Mouse (Mus musculus) CD4-positive, CD25-positive, alpha-beta regulatory T cell, adult 4 months (primary cell): ENCODE data around the gene Chrm3. TPM values are rescaled to one million over a fixed set of nuclear protein-coding genes. Genes with fewer than 3 reads are reported as not detected.
A peak's percentile ranks its signal among the peaks of the same experiment; 100 is the strongest.

Experiments
- ATAC-seq: one replicate; pipeline ENCODE4 v1.8.0; 2017
- polyA plus RNA-seq, 2 experiments: library from polyadenylated mRNA; unstranded; fragments of 100-300 nt; shearing (Covaris generic); gene quantifications; one replicate each; pipeline ENCODE4 v1.2.1; 2017

Gene Chrm3
- polyA plus RNA-seq, 2 experiments from 2014 or later = 0.43 to 0.54 TPM

DNA sequence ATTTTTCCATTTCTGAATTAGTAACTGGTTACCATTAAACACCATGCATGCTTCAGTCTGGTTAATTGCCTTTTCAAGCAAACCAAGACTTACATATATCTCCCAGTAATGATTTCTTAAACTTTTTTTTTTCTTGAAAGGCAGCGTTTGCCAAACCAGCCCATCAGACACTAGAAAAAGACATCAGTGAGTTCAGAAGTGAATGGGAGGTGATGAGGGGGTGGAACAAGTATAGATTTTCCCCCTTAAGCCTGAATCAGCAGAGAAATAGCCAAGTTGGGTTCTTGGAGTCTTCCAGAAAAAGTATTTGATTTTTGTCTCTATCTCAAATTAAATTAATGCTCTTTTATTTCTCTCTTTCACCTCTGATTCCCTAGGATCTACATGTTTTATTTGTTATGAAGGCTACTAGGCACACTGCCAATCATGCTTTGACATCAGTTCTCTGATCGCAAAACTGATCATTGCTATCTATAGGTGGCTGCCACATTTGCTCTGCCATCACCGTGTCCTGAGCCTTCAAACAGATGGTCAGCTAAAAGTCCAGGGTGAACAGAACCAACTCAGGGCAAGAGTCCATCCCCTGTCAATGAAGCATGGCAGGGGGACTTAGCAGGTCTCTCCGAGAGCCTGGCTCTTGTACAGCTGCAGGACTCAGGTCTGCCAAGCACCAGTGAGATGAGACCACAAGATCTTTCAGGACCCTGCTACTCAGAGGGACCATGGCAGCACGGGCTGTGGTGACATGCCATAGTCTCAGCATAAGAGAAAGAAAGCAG, 125.1 kb downstream of the Chrm3 start:
- ATAC-seq = no peak

DNA sequence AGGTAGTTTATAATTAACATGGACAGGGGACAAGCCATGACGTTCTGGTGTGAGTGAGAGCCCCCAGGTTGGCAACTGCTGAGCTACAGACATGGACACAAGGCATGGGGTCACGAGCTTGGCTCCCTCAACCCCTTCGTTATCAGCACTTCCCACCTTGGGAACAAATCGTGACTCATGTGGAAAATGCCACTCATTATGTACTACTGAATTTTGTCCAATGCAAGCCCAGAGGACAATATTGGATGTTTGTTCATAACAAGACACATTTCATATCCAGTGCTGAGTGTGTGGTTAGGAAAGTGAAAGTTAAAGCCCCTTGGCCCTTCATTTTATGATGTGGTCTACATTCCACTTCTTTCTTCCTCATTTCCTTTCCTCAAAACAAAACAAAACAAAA, 140.2 kb downstream of the Chrm3 start:
- ATAC-seq = no peak

DNA sequence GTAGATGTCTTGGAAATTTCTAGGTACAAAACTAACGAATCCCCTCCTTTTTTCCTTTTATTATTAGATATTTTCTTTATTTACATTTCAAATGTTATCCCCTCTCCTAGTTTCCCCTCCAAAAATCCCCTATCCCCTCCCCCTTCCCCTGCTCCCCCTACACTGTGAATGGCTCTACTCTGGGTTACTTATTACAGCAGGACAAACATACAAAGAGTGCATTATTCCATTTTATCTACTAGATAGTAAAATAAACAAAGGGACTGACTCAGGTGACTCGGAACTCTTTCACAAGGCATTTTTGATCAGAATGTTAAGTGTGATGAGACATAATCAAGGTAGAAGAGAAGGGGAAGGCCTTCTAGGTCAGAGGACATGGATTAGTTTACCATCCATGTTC, 148.5 kb downstream of the Chrm3 start:
- ATAC-seq = no peak

DNA sequence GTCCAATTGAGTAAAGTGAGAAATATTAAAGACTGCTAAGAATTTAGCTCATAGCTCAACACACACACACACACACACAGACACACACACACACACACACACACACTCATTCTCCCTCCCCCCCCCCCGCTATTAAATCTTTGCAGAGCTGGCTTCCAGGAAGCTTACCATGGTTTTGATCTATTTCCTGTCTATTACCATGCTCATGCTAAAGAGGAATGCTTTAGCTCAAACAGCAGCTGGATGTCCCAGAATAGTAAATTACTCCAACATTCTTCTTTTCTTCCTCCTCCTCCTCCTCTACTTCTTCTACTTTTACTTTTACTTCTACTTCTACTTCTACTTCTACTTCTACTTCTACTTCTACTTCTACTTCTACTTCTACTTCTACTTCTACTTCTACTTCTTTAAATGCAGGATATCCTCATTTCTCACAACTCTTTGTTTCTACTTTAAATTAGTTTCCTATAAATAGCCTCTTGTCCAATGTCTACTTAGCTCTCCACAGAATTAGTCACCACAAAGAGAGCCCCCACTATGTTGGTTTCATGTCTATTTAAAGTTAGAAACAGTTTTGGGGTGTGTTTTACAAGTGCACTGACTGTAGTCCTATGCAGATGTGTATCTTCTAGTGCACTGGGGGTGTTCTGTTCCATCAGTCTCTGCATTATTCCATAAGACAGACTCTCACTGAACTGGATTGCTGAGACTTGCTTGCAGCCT, 150.0 kb downstream of the Chrm3 start:
- ATAC-seq = peak; percentile 89

DNA sequence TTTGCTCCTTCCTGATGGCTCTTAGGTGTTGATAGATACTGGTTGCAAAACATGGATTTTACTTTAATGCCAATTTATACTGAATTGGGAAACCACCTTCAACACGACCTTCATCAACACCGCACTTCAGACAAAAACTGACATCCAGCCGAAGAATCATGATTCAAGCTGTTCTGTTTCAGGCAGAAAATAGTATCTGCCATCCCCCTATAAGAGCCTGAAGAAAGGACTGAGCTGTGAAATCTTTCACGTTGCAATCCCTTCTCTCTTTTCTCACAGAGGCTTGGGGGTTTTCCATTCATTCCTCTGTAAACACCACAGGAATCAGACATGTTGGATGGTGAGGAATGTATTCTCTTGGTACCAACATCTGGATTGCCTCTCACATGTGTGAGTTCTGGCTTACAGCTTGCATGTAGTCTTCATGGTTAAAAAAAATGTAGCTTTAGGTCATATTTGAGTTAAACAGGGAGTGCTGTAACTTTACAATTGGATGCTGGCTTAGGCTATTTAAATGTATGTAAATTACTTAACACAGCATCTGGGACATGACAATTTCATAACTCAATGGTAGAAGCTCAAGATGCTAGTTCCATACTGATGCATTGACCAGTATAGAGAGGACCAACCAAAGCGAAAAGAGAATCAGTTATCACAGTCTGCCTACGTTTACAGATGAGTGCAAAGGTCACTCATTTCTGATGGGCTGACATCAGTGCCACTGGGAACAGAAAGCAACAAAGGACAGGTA, 161.3 kb downstream of the Chrm3 start:
- no peak for ATAC-seq

DNA sequence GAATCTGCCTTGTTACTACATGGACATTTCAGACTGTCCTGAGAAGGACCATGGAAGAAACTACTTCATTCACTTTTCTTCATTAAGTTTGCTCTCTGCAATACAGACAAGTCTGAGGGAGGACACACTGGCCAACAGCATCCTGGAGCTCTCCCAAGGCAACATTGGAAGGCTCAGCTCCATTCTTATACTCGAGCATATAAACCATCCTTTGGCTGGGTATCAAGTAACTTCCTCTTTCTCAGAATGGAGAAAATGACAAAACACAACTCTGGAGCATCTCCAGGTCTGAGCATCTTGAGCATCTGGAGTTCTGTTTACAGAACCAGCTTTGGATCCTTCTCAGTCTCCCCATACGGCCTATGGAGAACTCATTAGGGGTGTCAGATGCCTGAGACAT, 170.8 kb downstream of the Chrm3 start:
- ATAC-seq = no peak

DNA sequence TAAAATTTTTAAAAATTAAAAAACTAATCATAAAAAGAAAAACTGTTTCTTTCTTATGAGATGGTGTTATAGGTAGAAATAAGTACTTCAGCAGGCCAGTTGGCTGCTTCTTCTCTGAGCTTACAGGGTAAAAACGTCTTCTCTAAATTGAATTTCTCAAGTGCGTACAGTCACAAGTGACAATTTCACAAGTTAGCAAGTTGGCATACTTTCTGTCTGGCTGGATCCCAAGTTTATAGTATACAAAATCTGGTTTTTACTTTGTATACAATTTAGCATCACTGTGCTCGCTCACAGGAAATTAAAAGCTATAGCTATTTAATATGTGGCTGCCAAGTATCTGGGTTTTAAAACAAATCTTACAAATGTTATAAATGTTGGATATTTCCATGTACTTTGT, 172.7 kb downstream of the Chrm3 start:
- no peak for ATAC-seq

DNA sequence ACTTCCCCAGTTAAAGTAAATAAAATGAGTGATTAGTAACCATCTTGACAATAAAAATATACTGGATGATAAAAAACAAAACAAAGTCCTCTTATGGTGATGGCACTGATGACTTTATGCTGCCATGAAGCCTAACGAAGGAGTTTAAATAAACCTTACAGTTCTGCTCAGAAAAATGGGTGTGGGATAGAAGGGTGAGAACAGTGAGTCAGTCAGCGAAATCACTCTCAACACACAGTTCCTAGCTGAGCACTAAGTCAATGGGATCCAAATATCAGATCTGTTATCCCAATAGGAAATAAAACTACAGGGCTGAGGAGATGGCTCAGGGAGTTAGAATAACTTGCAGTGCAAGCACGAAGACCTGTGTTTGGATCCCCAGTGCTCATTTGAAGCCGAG, 176.8 kb downstream of the Chrm3 start:
- no peak for ATAC-seq

DNA sequence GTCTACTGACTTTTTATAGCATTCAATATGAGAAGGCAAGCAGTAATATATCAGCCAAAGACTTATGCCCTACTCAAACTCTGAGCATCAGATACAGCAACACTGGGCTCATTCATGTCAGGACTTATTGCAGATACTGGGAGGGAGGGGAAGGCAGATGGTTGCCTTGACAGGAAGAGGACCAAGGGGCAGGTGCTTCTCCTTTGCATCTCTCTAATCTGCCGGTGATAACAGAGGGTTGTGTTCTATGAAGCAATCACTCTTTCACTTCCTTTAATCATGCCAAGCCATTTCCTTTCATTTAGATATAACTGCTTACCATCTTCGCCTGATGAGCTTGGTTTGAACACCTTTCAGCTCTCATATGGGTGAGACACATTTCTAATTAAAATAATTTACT, 177.9 kb downstream of the Chrm3 start:
- peak; percentile 39 for ATAC-seq

DNA sequence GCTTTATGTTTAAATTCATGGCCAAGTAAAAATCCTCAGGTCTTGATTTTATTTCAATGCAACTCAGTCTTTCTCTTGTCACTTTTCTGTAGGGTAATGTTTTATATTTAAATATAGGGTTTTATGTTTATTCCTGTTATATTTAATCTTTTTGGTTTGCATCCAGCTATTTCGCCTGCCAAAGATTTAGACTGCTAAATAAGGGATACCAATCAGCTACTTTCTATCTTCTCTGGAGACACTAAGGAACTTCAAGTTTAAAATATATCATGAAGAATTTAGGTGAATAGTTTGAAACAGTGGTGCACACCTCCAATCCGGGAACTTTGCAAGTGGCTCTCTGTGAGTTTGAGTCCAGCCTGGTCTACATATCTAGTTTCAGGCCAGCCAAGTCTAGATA, 190.1 kb downstream of the Chrm3 start:
- ATAC-seq = no peak

DNA sequence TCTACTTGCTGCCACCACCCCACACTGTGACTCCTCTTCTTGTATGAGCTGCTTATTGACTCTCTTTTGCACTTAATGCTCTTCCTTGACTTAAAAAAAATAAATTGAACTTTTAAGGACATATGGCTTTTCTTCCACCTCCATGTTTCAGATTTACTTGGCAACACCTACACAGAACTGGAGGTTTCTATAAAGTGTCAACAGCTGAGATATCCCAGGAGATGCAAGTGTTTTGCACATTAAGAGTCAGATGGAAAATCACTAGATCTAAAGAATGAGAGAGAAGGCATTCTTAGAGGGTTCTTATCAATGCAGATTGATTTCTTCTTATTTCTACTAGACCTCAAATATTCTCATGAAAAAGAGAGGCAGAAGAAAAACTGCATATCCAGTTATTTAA, 197.3 kb downstream of the Chrm3 start:
- no peak for ATAC-seq

DNA sequence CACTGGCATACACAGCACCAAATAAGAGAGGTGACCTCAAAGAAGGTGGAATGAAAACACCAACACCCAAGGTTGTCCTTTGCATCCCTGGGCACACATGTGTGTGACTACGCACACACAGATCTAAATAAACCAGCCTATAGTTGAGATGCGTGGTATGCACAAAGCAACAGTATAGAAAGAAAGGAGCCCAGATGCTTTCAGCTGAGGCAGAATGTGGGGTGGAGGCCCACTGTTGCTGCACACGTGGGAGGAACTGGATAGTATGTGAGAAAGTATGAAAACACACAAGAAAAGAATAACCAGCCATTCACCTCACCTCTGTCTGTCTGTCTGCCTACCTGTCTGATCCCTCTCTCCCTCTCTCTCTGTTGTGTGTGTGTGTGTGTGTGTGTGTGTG, 203.2 kb downstream of the Chrm3 start:
- ATAC-seq = no peak

DNA sequence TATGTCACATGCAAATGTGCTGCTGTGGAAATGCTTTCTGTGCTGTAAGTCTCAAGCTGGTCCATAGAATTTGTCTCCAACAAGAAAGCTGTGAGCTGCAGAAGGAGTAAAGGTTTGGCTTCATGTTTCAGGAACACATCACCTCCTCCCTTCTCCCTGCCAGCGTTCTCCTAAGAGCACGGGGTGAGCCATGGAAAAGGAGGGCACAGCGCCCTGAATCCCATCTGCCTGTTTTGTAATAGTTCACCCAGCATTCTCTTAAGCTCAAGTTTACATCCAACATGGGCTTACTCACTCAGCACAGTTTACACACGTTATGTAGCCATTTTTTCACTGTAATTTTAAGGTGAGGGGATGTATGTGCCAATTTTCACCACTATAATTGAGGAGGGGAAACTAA, 220.1 kb downstream of the Chrm3 start:
- no peak for ATAC-seq

DNA sequence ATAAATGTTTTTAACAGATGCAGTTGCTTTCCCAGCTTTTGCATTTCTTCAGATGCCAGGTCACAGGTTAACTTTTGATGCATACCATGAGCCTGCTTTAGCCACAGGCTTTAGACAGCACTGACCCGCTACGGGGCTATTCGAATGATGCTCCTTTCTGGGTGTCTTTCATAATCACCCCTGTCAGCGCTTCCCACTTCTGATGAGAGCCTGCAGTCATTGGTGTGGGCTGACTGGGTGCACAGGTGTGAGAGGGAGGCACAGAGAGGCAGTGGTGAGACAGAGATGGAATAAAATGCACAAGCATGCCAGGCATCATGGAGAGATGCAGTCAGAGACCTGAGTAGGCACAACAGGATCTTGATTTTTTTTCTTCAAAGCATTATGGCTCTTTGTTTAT, 221.8 kb downstream of the Chrm3 start:
- ATAC-seq = no peak

DNA sequence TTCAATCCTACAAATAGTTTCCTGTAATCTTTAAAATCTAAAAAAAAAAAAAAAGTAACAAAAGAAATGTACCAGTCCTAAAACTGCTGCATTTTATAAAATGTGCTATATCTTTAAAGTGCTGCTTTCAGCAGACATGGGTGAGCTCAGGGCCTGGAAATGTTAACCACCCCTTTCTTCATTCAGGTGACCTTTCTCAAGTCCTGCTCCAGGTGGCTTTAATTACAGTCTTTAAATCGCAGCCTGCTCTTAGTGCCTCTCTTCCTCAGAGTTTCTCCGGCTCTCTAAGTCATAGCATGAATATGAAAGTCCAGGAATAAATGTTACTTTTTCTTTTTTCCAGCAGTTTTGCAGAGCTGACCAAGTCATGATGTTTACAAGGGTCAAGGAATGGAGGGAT, 229.6 kb downstream of the Chrm3 start:
- no peak for ATAC-seq

DNA sequence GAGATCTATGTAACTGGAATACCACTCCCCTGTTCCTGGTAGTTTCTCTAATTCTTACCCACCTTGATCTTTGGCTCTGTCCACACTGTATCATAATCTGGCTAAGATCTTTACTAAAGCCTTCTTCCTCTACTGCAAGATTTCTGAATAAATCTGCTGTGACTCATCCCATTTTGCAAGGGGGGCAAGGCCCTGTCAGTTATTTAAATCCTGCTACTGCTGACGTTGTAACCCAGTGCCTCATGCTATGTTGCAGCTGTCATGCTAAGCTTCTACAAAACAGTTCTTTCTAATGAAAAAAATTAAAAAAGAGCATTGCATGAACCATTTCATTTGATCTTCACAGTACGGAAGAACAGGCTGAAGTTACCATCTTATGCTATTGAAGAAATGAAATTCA, 248.4 kb downstream of the Chrm3 start:
- no peak for ATAC-seq

DNA sequence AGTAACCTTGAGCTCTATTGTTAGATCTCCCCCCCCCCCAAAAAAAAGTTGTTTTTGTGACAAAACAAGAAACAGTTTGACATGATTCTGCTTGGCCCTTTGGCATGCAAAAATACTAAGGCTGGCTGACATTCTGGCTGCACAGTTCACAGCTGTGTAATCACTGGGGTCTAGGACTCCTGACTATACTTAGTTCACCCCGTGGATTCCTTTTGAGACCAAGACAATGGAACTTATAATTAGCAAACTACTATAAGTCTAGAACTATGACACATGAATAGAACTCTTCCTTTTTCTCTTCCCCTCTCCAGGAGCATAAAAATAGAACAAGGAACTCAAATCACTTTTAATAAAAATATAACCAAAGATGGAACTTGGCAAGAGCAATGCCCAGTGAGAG, 251.1 kb downstream of the Chrm3 start:
- ATAC-seq = no peak

DNA sequence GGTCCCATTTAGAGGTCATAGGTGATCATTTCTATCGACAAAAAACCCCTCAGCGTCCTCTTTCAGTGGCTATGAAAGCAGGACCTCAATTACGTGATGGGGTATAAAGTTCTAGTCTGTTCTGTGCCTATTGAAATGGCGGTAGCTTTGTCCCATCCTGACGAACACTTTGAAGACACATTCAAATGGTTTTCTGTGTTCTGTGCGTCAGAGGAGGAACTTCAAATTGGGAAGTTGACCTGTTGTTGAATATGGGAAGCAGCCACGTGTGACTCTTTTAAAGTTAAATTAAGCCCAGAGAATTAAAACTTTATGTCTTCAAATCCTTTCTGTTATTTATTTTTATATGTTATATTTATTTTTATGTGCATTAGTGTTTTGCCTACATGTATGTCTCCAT, 253.3 kb downstream of the Chrm3 start:
- ATAC-seq = no peak

DNA sequence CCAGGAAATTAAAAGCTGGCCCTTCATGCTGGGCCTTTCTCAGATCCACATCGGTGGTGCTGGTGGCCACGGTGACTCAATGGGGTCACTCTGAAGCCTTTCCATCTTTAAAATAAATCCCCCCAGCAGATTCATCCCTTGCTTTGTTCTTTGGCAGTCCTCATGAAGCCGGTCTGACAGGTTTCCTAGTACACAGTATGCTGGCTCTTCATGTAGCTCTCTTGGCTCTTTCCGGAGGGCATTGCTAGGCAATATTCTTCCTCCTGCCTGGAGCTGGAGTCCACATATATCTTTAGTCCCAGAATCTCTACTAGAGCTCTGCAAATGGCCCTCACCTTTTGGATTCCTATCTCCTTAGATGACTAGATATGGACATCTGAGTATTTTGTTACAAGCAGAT, 269.9 kb downstream of the Chrm3 start:
- no peak for ATAC-seq

DNA sequence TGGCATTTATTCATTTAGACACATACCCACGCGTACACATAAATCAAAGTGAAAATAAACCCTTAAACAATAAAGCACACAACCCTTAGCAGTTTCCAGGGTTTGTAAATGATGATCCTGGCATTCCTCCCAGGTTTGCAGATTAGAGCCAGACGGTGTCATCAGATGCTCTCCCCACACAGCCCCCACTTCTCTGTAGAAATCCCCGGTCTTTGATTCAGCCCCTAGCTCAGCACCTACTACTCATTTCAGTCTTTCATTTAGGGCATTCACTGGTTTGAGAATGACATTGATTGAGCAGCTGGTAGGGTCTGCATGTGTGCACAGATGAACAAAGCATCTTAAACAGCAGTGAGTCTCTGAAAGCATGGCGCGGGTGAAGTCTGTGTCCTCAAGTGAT, 274.3 kb downstream of the Chrm3 start:
- no peak for ATAC-seq

DNA sequence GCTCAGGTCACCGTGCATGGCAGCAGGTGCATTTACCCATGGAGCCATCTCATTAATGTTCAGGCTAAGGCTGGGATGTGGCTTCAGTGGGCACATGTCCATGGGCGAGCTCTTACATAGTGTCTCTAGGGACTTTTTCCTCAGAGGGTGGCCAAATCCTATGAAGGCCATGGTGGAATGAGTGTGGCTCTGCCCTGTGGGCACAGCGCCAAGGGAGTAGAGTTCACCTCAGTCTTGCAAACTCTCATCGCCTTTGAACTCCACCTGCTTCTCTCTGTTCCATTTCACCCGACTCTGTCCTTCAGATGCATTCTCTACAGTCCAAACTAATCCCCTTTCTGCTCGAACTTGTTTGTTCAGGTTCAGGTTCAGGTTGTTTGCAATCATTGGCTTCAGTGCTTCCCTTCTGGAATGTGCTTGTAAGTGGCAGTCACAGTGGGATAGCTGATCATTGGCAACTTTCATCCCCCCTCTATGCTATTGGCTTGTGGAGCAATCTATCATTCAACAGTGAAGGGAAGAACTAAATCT, 278.7 kb downstream of the Chrm3 start:
- no peak for ATAC-seq

DNA sequence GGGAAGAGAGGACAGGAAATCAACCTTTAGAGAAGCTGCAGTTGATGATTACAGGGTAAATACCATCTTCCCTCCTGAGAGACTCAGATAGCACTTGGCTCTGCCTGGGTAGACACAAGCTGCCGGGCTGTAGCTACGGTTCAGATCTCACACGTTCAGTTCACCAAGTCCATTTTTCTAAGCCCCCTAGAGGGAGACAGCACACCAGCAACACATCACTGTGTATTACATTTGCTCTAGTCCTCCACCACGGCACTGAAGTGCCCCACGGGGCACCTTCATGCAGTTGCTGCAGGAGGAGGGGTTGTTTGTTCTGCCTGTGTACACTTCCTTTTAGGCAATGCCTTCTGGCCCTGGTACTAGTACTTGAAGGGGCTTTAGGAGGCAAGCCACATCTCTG, 289.5 kb downstream of the Chrm3 start:
- ATAC-seq = peak; percentile 89

DNA sequence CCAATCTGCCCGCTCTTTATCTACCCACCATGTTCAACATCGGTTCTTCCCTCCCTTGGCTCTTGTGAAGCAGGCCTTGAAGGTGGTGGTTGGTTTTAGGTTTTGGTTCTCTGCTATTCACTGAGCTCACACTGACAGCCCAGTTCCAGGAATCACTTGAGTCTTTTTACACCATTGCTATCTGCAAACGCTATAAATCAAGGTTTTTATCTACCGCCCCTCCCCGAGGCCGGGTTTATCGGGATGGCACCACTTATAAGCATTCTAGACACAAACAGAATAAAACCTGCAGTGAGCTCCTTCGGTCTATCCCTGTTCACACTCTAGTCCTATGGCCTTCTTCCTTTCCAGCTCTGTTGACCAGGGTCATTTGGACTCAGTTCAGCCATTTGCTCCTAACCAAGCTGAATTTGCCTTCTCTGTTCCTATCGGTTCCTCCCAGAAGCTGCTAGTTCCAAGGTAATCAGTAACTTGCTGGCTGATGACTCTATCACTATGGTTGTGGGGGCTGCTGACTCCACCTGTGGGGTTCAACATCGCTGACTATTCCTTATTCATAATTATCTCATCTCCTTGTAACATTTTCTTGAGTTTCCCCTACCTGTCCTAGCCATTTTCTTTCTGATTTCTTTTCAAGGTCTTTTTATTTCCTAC, 291.6 kb downstream of the Chrm3 start:
- no peak for ATAC-seq
